Mouse (Mus musculus) ES-E14 (cell line): ENCODE measurements around the gene Ltb. TPM values are rescaled to one million over a fixed set of nuclear protein-coding genes. Genes with fewer than 3 reads are reported as not detected.
A peak's percentile ranks its signal among the peaks of the same experiment; 100 is the strongest.

Experiments used
- DNase-seq: peaks from one replicate; pipeline ENCODE4 v3.0.0-alpha.2; 2013; ENCODE audit warnings: low read depth, low spot score
- H3K27ac ChIP-seq: 2 replicates; pipeline ENCODE4 v1.5.1; 2012; ENCODE audit warnings: low read depth, mild to moderate bottlenecking, low read length, moderate library complexity, mixed read lengths; ENCODE audit not compliant: poor library complexity, insufficient read depth, severe bottlenecking
- H3K36me3 ChIP-seq: 2 replicates; pipeline ENCODE4 v1.6.1; 2012; ENCODE audit warnings: mild to moderate bottlenecking, low read length, moderate library complexity, mixed read lengths; ENCODE audit not compliant: control insufficient read depth, poor library complexity, insufficient read depth, severe bottlenecking
- H3K4me1 ChIP-seq, 2 experiments: fragments of 150-350 bp in 1 of 2; sonication (generic) in 1 of 2; 2 replicates each; pipeline ENCODE4 v1.6.1; 2012; ENCODE audit warnings: low read length in 2 of 2, mild to moderate bottlenecking in 1 of 2, mixed read lengths in 1 of 2; ENCODE audit not compliant: control insufficient read depth in 2 of 2, insufficient read depth in 2 of 2, poor library complexity in 1 of 2
- H3K4me3 ChIP-seq, 2 experiments: fragments of 150-350 bp in 1 of 2; sonication (generic) in 1 of 2; 2 replicates each; pipeline ENCODE4 v1.5.1; 2012; ENCODE audit warnings: low read length in 2 of 2, low read depth in 1 of 2, mild to moderate bottlenecking in 1 of 2, mixed read lengths in 1 of 2; ENCODE audit not compliant: insufficient read depth in 1 of 2, poor library complexity in 1 of 2, severe bottlenecking in 1 of 2
- H3K9ac ChIP-seq: 2 replicates; pipeline ENCODE4 v1.6.1; 2012; ENCODE audit warnings: low read depth, mild to moderate bottlenecking, low read length, mixed read lengths; ENCODE audit not compliant: poor library complexity, insufficient read depth, severe bottlenecking
- H3K9me3 ChIP-seq: fragments of 150-350 bp; sonication (generic); 2 replicates; pipeline ENCODE4 v1.6.1; 2012; ENCODE audit warnings: low read depth, mild to moderate bottlenecking, low read length; ENCODE audit not compliant: control insufficient read depth, insufficient read depth
- CHD2 ChIP-seq: IDR thresholded peaks from 2 replicates; pipeline ENCODE4 v1.6.1; 2014; ENCODE audit warnings: mild to moderate bottlenecking, low read depth, low read length, inconsistent platforms
- HCFC1 ChIP-seq: IDR thresholded peaks from 2 replicates; pipeline ENCODE4 v1.6.1; 2012; ENCODE audit warnings: low read length, inconsistent platforms, borderline replicate concordance; ENCODE audit not compliant: insufficient read depth
- MAFK ChIP-seq: IDR thresholded peaks from 2 replicates; pipeline ENCODE4 v1.6.1; 2014; ENCODE audit warnings: mild to moderate bottlenecking, low read depth, low read length, inconsistent platforms; ENCODE audit not compliant: insufficient read depth
- ZC3H11A ChIP-seq: IDR thresholded peaks from 2 replicates; pipeline ENCODE4 v1.6.1; 2012; ENCODE audit warnings: low read depth, mild to moderate bottlenecking, inconsistent platforms, low read length, borderline replicate concordance
- ZNF384 ChIP-seq: IDR thresholded peaks from 2 replicates; pipeline ENCODE4 v1.6.1; 2012; ENCODE audit warnings: low read depth, low read length, inconsistent platforms
- in situ Hi-C, 2 experiments: fragments of 600-800 bp; cut with MboI; formaldehyde crosslinking; loops; one replicate each; pipeline ENCODE4 v1.15.1; 2025; ENCODE audit warnings: low sequenced_read_pairs in 2 of 2, inconsistent platforms in 1 of 2; ENCODE audit not compliant: unreplicated experiment in 2 of 2
- total RNA-seq: library from RNA; depleted of rRNA; stranded (reverse); fragments of 300-350 nt; gene quantifications from 2 replicates; pipeline ENCODE4 v1.2.3, GENCODE M21; 2012

Ltb gene
- total RNA-seq, 1 experiment: 10.1 TPM

- TF ChIP-seq MAFK (no peak), ZC3H11A (no peak), ZNF384 (no peak), HCFC1 (no peak), CHD2 (no peak)
- H3K36me3 ChIP-seq: peaks cover 82% of the 10 kb centered on the region
- H3K27ac ChIP-seq: no peak overlapping the region
- H3K9me3 ChIP-seq: no peaks in the 10 kb centered on the region
- in situ Hi-C loops: no loop called here
- H3K9ac ChIP-seq: no peak overlapping the region
- DNase-seq: no peak
- H3K4me1 ChIP-seq: peaks cover 0 to 11% of the 10 kb centered on the region in 2 experiments; a peak in 1 of 4 replicates
- H3K4me3 ChIP-seq: no peak overlapping the region
Observed at GRCm38 (mm10) chr17:35159638-35160037, 34.6 kb upstream of the Ltb start.

- Histone ChIP-seq H3K4me3 (peak overlapping the region in 1 of 2 experiments; percentile 98; a peak in 1 of 4 replicates), H3K9me3 (no peaks in the 10 kb centered on the region), H3K9ac (peak overlapping the region; percentile 25; the same call in 1 of the 2 replicates), H3K36me3 (peaks cover 64% of the 10 kb centered on the region), H3K27ac (no peak overlapping the region), H3K4me1 (peaks cover 0 to 9% of the 10 kb centered on the region in 2 experiments; a peak in 1 of 4 replicates)
- TF ChIP-seq ZNF384: no peak
- TF ChIP-seq HCFC1: no peak
- TF ChIP-seq MAFK: no peak
- TF ChIP-seq ZC3H11A: no peak
- TF ChIP-seq CHD2: no peak
- in situ Hi-C loops: no loop called here
- DNase-seq: no peak
Observed at GRCm38 (mm10) chr17:35161421-35161820, 32.8 kb upstream of the Ltb start.

GRCm38 (mm10) chr17:35162121-35162520 lies 32.1 kb upstream of the Ltb start:
- peaks cover 0 to 10% of the 10 kb centered on the region in 2 experiments; a peak in 1 of 4 replicates for H3K4me1 ChIP-seq
- no peak for TF ChIP-seq ZC3H11A
- no peak for TF ChIP-seq MAFK
- peaks cover 57% of the 10 kb centered on the region for H3K36me3 ChIP-seq
- in situ Hi-C loops: no loop called here
- peak overlapping the region; percentile 53; the same call in 1 of the 2 replicates for H3K9ac ChIP-seq
- no peak overlapping the region for H3K27ac ChIP-seq
- no peak for DNase-seq
- H3K9me3 ChIP-seq: no peaks in the 10 kb centered on the region
- H3K4me3 ChIP-seq: peak overlapping the region; percentile 98 to 99; a peak in 2 of 4 replicates

- H3K4me3 ChIP-seq: peak overlapping the region; percentile 98 to 99
- no peak overlapping the region for H3K27ac ChIP-seq
- DNase-seq: no peak
- in situ Hi-C loops: no loop called here
- peak overlapping the region; percentile 53; the same call in 1 of the 2 replicates for H3K9ac ChIP-seq
- H3K4me1 ChIP-seq: peaks cover 0 to 10% of the 10 kb centered on the region in 2 experiments; a peak in 1 of 4 replicates
- H3K9me3 ChIP-seq: no peaks in the 10 kb centered on the region
- H3K36me3 ChIP-seq: peaks cover 51% of the 10 kb centered on the region
- TF ChIP-seq CHD2 (no peak), HCFC1 (no peak), MAFK (no peak), ZC3H11A (no peak), ZNF384 (no peak)
Observed at GRCm38 (mm10) chr17:35162730-35163129, 31.5 kb upstream of the Ltb start.
